Mouse (Mus musculus): ENCODE measurements around the gene Catsperz.

Catsperz gene

DNA sequence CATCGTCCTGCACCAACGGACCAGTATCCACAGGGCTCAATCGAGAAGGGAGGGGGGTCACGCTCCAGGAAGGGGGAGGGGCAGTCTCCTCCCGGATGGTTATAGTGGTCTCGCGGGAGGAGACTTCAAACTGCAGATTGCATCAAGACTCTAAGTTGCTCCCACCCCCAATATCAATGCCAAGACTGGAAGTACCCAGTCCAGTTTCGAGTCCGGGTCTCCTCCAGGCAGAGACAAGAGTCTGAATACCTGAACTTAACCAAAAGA lies at the start of gene Catsperz:
Catsperz (minus strand) TSS at position 74 of the 267 bp plus-strand sequence.
- peak; percentile 58 for DNase-seq

DNA sequence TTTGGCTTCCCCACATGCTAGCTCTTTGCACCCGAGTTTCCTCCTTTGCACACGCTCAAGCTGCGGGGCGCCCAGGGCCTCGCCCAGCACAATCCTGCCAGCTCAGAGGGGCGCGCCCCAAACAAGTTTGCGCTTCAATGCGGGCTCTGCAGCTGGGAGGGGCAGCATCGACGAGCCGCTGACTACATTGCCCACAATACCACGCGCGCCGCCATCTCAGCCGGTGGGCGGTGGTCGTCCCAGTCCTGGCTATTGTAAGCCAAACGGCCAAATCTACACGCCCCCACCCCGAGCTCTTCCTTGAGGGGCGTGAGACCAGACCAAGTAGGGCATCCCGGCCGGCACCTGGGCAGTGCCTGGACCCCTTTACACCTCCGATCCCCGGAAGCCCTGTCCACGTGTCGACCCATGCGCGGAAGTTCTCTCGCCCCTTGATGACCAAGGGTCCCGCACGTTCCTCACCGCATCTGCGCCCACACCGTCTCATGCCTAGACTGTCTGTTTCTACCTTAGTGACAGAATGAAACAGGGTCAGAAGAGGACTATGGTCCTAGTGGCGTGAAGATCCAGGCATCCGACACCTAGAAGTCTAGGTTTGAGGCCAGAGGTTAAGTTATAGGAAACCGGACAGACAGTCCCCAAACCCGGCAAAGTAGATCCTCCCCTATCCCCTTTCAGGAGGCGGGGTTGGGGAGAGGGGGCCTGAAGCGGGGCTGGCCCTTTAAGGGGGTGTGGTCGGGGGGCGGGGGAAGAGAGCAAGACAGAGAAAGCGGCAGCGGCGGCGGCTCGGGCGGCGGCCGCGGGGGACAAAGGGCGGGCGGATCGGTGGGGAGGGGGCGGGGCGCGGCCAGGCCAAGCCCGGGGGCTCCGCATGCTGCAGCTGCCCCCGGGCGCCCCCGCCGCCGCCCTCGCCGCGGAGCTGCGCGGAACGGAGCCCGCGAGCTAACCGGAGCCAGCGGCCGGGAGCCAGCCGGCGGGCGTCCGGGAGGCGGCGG lies 49.3 kb upstream of the Catsperz start, which contains the start of gene Ppp1r14b:
Ppp1r14b (plus strand) TSS at position 758 of the 995 bp plus-strand sequence.
- DNase-seq = peak; percentile 94

DNA sequence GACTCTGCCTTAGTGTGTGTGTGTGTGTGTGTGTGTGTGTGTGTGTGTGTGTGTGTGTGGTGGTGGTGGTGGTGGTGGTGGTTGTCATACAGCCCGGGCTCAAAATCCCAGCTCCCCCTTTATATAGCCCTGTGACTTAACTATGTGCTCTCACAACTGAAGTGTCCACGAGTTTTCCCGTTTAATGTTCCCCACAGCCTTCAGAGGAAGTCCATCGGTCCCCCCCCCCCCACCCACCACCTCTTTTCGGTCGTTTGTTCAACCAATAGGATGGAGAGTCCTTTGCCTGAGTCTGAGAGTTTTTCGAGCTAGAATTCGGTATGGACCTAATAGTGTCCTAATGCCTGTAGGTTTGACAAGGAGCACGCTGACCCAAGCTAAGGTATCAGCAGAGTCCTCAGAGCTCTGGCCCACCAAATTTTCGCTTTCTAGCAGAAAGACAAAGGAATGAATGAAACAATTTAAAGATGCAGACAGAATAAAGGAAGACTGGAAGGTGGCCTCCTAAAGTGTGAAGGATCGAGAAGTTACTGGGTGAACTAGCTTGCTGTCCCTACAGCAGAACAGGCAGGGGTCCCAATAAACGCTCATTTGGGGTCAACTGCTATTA lies 48.5 kb upstream of the Catsperz start:
- no peak for DNase-seq

DNA sequence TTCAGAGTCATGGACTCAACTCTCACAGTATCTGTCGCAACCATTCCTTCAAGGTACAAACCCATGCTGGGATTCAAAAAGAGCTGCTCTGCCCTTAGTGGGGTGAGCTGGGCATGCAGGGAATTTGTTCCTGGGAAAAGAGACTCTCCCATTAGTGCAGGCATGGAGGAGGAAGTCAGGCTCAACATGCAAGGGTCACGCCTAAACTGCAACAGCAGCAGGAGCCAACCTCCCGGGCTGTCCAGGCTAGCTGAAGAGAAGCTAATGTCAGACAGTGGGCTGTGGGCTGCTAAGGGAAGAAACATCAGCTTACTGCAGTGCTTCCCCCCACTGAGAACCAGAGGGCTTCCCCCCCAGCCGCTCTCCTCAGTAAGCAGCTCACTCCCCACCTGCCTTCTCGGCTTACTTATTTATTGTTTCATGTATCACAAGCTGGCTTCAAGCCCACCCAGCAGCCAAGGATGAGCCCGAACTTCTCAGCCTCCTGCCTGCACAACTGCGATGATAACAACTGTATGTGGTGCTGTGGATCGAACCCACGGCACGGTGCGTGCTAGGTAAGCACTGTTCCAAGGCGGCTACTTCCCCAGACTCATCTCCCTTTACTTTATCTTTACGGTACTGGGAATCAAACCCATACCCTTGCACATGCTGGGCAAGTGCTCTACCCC lies 47.2 kb upstream of the Catsperz start:
- no peak for DNase-seq

DNA sequence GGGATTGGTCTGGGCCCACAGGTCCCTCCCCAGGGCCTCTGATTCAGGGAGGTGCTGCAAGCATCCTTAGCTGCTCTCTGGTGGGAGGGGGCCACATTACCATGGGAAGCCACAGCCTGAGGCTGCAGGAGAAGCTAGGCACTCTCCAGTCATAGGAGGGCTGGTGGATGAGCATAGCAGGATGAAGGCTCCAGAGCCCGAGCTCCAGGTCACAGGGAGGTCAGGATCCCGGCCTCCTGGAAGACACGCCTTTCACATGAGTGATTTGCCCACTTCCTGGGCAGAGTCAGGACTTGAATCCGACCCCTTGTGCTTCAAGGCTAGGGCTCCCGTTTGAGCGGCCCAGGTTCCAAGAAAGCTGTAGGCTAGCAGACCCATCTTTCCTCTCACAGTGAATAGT lies 46.5 kb upstream of the Catsperz start:
- no peak for DNase-seq

DNA sequence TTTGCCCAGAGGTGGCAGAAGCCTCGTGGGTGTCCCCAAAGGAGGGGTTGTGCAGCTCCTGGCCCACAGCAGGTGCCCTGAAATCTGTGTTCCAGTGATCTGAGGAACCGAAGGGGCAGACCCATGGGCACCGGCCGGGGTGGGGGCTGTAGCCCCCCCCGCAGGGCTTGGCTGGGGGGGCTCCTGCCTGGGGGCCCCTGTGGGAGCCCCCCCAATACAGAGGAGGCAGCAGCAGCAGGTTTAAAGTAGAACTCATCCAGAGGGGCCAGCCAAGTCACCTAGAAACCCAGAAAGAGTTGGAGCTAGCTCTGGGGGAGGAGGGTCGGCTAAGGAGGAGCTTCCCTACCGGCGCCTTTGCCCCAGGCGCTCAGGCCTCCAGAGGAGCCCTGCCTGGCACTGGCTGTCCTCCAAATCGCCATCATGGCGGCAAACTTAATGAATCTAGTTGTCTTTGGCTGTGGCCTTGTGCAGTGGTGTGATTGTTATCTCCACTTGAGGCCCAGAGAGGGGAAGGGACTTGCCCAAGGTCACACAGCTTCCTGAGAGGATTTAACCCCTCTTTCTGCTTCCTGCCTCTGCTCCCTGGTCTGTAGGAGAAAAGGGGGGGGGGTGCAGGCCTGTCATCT lies 45.4 kb upstream of the Catsperz start:
- DNase-seq = no peak

DNA sequence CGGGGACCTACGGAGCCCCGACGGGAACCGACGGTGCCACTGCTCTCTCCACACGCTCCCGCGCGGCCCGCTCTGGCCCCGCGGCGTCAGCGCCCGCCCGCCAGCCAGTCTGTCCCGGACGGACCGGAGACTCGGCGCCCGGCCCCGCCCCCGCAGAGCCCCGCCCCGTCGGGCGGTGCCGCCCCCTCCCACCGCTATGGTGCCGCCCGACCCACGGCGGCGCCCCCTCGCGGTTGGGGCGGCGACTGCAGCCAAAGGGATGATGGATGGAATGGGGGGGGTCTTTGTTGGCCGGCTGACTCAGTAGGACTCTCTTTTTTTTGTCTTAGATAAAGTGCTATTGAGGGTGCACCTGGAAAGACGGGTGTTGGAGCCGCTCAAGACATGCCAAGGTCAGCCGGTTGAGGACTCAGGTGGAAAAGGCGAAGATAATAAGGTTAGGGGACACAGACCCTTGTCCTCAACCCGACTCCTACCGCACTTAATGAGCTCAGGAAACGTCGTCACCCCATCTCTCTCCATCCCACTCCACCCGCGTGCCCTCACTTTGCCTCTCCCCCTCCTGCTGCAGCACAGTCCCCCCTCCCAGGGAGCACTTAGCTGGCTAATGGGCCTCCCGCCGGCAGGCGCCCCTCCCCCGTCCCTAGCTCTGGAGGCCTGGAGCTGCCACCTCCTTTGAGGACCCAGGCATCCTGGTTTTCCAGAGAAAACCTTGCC lies 44.6 kb upstream of the Catsperz start:
- peak; percentile 75 for DNase-seq

DNA sequence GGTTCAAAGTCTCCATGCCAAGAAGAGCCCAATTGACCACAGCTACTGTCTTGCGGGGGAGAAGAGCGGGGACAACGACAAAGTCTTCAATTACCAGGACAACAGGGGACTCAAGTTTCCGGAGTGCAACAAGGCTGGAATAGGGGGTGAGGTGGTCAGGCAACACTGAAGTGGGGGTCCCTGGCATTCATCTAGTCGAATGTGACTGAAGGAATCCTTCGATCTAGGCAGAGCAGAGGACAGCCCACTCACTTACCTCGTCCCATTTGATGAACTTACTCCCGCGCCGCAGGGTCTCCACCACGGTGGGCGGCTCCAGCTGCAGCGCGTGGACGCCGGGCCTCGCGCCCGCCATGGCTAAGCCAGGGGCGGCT lies 44.1 kb upstream of the Catsperz start:
- DNase-seq = no peak

DNA sequence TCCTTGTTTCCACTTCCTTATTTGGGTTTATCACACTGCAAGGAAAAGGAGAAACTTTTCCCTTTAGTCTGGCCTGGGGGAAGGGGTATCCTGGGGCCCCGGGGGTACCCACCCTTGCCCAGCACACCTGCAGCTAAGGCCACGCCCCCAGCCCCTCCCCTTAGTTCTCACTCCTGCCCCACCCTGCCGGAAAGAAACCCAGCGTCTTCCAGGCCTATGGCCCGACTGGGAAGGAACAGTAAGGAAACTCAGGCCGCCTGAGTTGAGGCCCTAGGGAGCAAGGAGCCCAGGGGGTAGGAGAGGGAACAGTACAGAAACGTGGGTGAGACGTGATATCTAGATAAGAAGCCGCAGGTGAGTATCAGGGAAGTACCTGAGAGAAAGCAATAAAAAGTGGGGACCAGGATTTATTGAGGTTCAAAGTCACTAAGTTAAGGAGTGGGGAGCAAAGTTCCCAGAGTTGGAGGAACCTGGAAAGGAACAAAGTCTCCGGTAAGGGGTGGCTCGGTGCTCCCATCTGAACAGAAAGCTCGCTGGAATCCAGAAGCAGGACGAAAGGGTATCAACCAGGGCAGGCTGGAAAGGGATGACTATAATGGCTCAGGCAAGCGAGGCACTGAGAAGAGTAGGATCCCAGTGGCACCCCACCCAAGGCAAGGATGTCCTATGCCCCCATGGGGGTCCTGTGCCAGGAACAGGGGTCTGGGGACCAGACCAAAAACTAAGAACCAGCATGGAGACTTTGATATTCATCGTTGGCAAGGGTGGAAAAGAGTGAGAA lies 43.5 kb upstream of the Catsperz start:
- peak; percentile 70 for DNase-seq

DNA sequence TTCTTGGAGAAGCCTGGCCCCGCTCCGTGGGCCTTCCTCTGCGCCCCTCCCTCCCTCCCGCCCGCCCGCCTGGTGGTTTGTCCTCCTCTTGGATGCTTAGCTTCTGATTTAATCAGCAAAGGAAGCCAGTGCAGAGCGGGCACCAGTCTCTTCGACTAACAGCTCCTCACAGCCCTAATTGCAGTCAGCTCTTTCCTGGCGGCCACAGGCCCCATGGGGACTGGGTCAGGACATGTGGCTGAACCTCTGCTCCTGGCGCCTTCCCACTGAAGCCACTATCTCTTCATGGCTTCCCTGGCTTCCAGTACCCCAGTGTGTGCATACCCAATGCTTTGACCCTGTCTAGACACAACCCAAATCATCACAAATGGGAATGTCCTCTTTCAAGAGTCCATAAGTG lies 31.3 kb upstream of the Catsperz start:
- no peak for DNase-seq

DNA sequence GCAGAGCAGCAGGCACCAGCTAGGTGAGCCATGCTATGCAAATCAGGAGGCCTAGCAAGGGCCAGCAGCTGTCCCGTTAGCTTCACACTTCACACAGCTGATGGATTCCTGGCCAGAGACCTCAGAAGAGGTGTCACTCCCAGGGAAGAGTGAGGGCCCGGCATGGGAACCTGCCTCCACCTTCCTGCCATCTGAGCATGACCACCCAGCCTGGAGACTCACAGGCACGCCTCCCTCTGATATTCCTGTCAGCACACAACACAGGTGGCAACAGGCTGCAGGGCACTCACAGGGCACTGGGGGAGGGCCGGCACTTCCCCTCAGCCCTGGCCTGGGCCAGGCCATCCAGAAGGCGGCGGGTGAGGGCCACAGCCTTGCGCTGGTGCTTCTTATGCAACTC lies 30.2 kb upstream of the Catsperz start:
- DNase-seq = no peak

DNA sequence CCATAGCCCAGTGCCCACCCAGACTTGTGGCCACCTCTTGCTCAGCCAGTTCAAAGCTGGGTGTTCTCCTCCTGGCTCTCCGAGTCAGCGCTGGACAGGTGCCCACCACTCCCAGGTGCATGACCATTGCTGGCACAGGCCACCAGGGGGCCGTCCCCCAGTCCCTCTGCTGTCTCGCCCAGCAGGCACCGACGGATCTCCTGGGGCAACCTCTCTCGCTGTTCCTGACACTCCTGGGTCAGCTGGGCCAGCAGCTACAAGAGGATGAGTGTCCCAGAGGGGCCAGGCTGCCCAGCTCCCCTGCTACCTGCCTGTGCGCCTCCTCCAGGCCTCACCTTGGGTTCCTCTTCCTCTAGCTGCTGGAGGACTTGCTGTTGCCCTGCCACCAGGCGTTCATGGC lies 28.9 kb upstream of the Catsperz start:
- DNase-seq = peak; percentile 79

DNA sequence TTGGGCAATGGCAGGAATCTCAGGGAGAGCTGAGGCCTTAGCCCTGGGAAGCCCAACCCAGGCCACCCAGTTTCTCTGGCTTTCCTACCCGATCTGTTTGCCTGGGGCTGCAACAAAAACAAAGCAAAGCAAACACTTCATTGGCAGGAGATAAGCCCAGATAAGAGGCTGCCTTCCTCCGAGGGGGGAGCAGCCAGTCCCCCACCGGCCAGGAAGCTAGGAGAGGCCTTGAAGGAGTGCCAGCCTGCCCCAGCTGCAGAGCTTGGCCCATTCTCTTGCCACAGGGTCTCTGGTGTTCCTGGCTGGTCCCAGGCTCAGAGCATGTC lies 27.5 kb upstream of the Catsperz start:
- peak; percentile 87 for DNase-seq

DNA sequence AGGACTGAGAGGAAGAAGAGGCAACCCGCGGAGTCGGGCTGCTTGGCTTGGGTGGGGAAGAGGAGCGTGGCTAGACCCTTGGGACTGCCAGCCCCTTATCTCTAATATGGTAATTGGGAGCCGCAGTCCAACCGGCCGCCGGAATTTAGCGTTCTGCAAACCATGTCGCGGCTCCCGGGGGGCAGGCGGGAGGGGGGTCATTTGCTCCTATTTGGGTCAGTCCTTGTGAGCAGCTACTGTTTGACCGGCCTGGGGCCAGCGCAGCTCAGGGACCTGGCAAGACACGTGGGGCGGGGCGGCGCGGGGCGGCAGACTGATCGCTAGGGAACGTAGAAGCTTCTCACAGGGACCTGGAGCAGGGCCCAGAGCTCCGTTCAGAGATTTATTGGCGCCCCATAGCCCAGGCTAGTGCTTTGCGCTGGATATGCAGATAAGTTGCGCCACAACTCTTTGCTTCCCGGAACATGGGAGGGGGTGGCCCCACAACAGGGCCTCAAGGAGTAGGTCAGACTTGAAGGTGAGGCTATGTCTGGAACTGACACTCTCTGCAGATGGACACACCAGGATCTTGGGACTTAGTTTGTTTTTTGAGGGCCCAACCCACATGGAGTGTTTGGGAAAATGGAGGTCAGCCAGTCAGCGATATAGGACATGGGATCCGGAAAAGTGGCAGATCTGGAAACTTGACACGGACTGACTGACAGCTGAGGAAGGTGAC lies 27.0 kb upstream of the Catsperz start:
- DNase-seq = peak; percentile 94

DNA sequence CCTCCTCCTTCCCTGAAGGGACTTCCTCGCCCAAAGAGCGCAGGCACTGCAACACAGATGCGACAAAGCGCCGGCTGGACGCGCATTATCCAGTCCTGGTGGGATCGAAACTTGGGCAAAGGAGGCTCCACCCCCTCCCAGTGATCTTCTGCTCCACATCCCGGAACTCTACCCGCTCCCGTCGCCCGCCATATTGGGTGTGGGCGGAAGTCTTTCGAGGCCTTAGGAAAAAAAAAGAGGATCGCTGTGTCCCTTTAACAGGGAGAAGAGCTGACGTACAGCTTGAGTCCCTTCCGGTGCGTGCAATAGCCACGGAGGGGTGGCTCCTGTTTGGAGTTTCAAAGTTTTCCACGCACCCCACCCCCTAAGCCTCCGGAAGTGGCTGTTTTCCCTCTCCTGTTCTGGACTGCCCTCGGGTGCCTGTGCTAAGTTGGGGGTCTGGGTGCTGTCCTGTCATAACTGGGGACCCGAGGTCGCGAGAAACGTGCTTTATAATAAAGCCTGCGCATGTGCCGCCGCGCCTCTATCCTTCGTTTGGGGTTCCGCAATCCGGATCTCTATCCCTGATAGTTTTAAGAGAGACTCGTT lies 26.3 kb upstream of the Catsperz start:
- DNase-seq = peak; percentile 98

DNA sequence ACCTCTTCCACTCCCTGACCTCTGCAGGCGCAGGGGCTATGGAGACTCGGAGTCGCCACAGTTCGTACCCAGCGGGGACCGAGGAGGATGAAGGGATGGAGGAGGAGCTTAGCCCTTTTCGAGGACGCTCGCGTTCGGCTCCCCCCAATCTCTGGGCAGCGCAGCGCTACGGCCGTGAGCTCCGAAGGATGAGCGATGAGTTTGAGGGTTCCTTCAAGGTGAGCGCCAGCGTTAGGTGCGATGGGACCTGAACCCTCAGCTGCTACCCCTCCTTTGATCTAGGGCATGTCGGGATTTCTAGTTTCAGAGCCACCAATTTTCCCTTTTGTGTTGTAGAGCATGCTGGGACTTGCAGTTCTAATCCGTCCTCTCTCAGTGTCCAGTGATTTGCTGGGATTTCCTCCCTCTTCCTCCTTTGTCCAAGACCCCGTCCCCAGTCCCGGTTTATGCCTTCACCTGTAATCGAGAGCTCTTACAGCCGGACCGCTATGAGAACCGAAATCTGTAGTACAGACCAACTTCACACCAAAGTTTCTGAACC lies 25.5 kb upstream of the Catsperz start:
- peak; percentile 59 for DNase-seq

DNA sequence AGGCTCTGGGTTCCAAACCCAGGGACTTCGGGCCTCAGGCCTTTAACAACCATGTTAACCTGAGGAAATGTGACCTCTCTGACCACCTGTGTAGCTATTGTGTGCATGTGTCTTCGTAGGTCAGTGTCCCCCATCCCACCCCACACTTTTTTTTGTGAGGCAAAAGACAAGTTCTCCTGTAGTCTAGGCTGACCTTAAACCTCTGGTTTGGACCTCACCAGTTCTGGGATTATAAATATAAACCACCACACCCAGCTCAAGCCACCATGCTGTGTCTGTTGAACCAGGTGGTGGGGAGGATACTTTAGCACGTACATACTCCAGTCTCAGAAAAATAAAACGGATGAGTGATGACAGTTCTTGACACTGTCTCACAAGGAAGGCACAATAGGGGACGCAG lies 24.8 kb upstream of the Catsperz start:
- DNase-seq = no peak

DNA sequence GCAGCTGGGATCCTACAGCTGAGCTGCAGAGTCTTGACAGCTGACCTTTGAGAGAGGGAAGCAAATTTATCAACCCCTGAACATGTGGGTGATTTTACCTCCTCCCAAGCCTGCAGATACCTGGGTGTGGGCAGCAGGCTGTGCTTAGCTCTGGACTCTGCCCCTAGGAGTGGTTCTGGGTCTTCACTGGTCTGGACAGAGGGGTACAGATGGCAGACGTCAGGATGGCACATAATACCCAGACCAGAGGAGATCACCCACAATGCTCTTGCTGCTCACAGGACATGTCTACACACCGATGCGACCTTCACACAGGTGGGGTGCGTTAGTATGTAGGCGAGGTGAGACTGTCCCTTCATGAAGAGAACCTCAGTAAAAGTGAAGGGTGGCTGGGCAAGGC lies 24.4 kb upstream of the Catsperz start:
- no peak for DNase-seq

DNA sequence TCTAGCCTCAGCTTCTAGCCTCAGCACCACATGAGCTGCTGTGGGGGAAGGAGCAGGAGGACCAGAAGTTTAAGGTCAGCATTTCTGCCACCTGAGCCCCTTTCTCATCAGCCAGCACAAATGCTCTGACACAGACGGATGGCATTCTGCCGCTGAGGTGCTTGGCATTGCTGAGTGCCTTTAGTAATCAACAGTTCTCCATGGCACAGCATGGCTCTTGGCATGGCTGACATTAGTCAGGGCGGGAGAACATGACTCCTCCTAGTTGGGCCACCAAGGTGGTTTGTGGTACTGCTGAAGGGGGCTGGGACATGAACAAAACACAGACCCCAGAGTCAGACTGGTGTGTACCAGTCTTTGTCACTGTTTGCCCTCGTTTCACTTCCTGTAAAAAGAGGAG lies 23.0 kb upstream of the Catsperz start:
- no peak for DNase-seq

DNA sequence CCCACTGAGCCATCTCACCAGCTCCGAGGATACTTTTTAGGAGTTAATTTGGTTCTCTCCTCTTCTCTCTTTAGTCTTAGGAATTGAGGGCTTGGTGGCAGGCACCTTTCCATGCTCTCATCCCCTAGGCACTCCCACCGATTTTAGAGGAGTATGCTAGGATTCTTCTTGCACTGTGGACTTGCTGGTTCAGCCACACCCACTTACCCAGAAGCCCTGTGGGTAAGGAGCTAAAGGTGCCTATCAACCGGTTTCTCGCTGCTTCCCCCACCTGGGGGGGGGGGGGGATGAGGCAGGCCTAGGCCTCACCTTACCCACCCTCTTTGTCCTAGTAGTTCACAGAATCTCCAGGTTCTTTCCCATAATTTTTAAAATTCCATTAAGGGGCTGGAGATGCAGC lies 22.6 kb upstream of the Catsperz start:
- no peak for DNase-seq

DNA sequence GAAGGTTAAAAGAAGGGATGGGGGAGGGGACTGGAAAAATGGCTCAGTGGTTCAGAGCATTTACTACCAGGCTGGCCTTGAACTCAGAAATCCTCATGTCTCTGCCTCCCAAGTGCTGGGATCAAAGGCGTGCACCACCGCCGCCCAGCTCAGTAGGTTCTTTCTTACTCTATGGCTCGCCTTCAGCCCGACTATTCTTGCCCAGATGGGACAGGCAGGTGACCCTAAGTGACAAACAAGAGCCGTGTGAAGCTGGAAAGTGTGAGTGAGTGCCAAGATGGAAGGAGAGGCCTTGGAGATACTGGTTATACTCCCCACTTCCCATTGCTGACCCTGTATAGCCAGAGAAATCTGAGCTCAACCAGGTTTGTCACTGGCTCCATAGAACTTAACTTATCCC lies 18.5 kb upstream of the Catsperz start:
- DNase-seq = no peak

Data from lung, postnatal 10 days (tissue).